Mouse (Mus musculus) myocyte (in vitro differentiated cells): ENCODE results near the gene Myo5c. TPM values are rescaled to one million over a fixed set of nuclear protein-coding genes. Genes with fewer than 3 reads are reported as not detected.

Source experiments
- H3K27me3 ChIP-seq: one replicate; pipeline ENCODE4 v1.6.1; 2011; ENCODE audit not compliant: control insufficient read depth, insufficient read depth, insufficient read length
- H3K36me3 ChIP-seq: one replicate; pipeline ENCODE4 v1.6.1; 2011; ENCODE audit not compliant: control insufficient read depth, insufficient read depth
- H3K4me2 ChIP-seq: one replicate; pipeline ENCODE4 v1.6.1; 2011; ENCODE audit warnings: low read depth, control low read depth
- H3K4me3 ChIP-seq: one replicate; pipeline ENCODE4 v1.5.1; 2011; ENCODE audit warnings: mild to moderate bottlenecking, control low read depth, moderate library complexity
- H3K79me2 ChIP-seq: one replicate; pipeline ENCODE4 v1.6.1; 2011; ENCODE audit not compliant: control insufficient read depth, insufficient read depth
- H3ac ChIP-seq: one replicate; pipeline ENCODE4 v1.6.1; 2011; ENCODE audit not compliant: control insufficient read depth, insufficient read length
- CEBPB ChIP-seq: IDR thresholded peaks from 2 replicates; pipeline ENCODE4 v1.6.1; 2011; ENCODE audit warnings: mild to moderate bottlenecking, moderate library complexity; ENCODE audit not compliant: poor library complexity, insufficient read depth, severe bottlenecking
- E2F4 ChIP-seq: IDR thresholded peaks from one replicate; pipeline ENCODE4 v1.6.1; 2011; ENCODE audit warnings: mild to moderate bottlenecking, control low read depth, moderate library complexity; ENCODE audit not compliant: insufficient read depth
- MAX ChIP-seq: IDR thresholded peaks from one replicate; pipeline ENCODE4 v1.6.1; 2011; ENCODE audit warnings: low read depth, mild to moderate bottlenecking, control low read depth
- MYOD1 ChIP-seq, 3 experiments: IDR thresholded peaks; one replicate each; pipeline ENCODE4 v1.6.1; 2011; ENCODE audit warnings: control low read depth in 2 of 3, low read depth in 2 of 3, mild to moderate bottlenecking in 2 of 3, moderate library complexity in 1 of 3; ENCODE audit not compliant: insufficient read length in 2 of 3, control insufficient read depth in 1 of 3
- MYOG ChIP-seq, 3 experiments: IDR thresholded peaks; one replicate each; pipeline ENCODE4 v1.6.1; 2011; ENCODE audit warnings: control low read depth in 2 of 3, low read depth in 2 of 3, mild to moderate bottlenecking in 2 of 3; ENCODE audit not compliant: insufficient read length in 2 of 3, control insufficient read depth in 1 of 3, insufficient read depth in 1 of 3
- POLR2A ChIP-seq: IDR thresholded peaks from one replicate; pipeline ENCODE4 v1.6.1; 2011; ENCODE audit warnings: low read depth, mild to moderate bottlenecking, control low read depth, moderate library complexity; ENCODE audit not compliant: insufficient read length
- POLR2AphosphoS2 ChIP-seq: IDR thresholded peaks from one replicate; pipeline ENCODE4 v1.6.1; 2011; ENCODE audit warnings: low read depth, control low read depth; ENCODE audit not compliant: insufficient read length
- REST ChIP-seq: IDR thresholded peaks from one replicate; pipeline ENCODE4 v1.6.1; 2011; ENCODE audit warnings: mild to moderate bottlenecking, control low read depth, moderate library complexity; ENCODE audit not compliant: insufficient read depth, insufficient read length
- SRF ChIP-seq: IDR thresholded peaks from one replicate; pipeline ENCODE4 v1.6.1; 2011; ENCODE audit warnings: low read depth; ENCODE audit not compliant: control insufficient read depth, insufficient read length
- TCF12 ChIP-seq: IDR thresholded peaks from one replicate; pipeline ENCODE4 v1.6.1; 2011; ENCODE audit warnings: mild to moderate bottlenecking, control low read depth; ENCODE audit not compliant: poor library complexity, insufficient read depth, severe bottlenecking
- TCF3 ChIP-seq: IDR thresholded peaks from one replicate; pipeline ENCODE4 v1.6.1; 2011; ENCODE audit warnings: low read depth, control low read depth; ENCODE audit not compliant: insufficient read length
- USF1 ChIP-seq: IDR thresholded peaks from one replicate; pipeline ENCODE4 v1.6.1; 2011; ENCODE audit warnings: low read depth, mild to moderate bottlenecking, control low read depth, moderate library complexity
- polyA plus RNA-seq: library from polyadenylated mRNA; unstranded; fragments of >200 nt; fragmentation: generic; extraction: Trizol; gene quantifications from one replicate; pipeline ENCODE4 v1.2.1, GENCODE M21; 2012; ENCODE audit warnings: missing spikeins

The Myo5c gene
- polyA plus RNA-seq, 1 experiment = 0.07 TPM

- Histone ChIP-seq H3K4me2 (no peak overlapping the region), H3K79me2 (no peaks in the 10 kb centered on the region), H3K4me3 (no peak overlapping the region), H3ac (no peak overlapping the region), H3K27me3 (no peaks in the 10 kb centered on the region), H3K36me3 (no peaks in the 10 kb centered on the region)
- no peak for TF ChIP-seq POLR2AphosphoS2
- TF ChIP-seq E2F4 = no peak
- TF ChIP-seq REST = no peak
- TF ChIP-seq MYOG (IDR thresholded peaks at IDR 0.05; ENCODE audit: control insufficient read depth in 1 of 3, insufficient read depth in 1 of 3, insufficient read length in 2 of 3, low read depth in 2 of 3) = no peak
- no peak for TF ChIP-seq USF1
- no peak for TF ChIP-seq TCF12
Observed at GRCm38 (mm10) chr9:75273646-75274045, 41.8 kb downstream of the Myo5c start.

GRCm38 (mm10) chr9:75274486-75274885 lies 42.7 kb downstream of the Myo5c start:
- TF ChIP-seq MYOD1 (IDR thresholded peaks at IDR 0.05; ENCODE audit: control insufficient read depth in 1 of 3, insufficient read length in 2 of 3, low read depth in 2 of 3) = no peak
- no peak for TF ChIP-seq TCF3
- TF ChIP-seq SRF = no peak
- no peak for TF ChIP-seq MYOG (IDR thresholded peaks at IDR 0.05; ENCODE audit: control insufficient read depth in 1 of 3, insufficient read depth in 1 of 3, insufficient read length in 2 of 3, low read depth in 2 of 3)
- no peak for TF ChIP-seq POLR2A
- no peak for TF ChIP-seq E2F4
- no peak for TF ChIP-seq POLR2AphosphoS2
- no peak for TF ChIP-seq CEBPB
- no peak for TF ChIP-seq TCF12
- no peak for TF ChIP-seq REST
- TF ChIP-seq MAX = no peak
- no peak for TF ChIP-seq USF1
- no peaks in the 10 kb centered on the region for H3K36me3 ChIP-seq
- no peak overlapping the region for H3ac ChIP-seq
- no peak overlapping the region for H3K4me3 ChIP-seq
- no peaks in the 10 kb centered on the region for H3K79me2 ChIP-seq
- no peak overlapping the region for H3K4me2 ChIP-seq
- H3K27me3 ChIP-seq = peaks cover 3% of the 10 kb centered on the region

- Histone ChIP-seq H3K4me3 (no peak overlapping the region), H3K4me2 (no peak overlapping the region), H3K36me3 (no peaks in the 10 kb centered on the region), H3ac (no peak overlapping the region), H3K79me2 (no peaks in the 10 kb centered on the region), H3K27me3 (peaks cover 6% of the 10 kb centered on the region)
- TF ChIP-seq TCF12 (no peak), REST (no peak)
Observed at GRCm38 (mm10) chr9:75275051-75275450, 43.2 kb downstream of the Myo5c start.

GRCm38 (mm10) chr9:75280814-75281213 lies 49.0 kb downstream of the Myo5c start:
- Histone ChIP-seq H3K79me2 (no peaks in the 10 kb centered on the region), H3ac (no peak overlapping the region), H3K27me3 (peaks cover 17% of the 10 kb centered on the region), H3K4me3 (no peak overlapping the region), H3K4me2 (no peak overlapping the region), H3K36me3 (no peaks in the 10 kb centered on the region)
- TF ChIP-seq SRF (no peak), MYOG (IDR thresholded peaks at IDR 0.05; ENCODE audit: control insufficient read depth in 1 of 3, insufficient read depth in 1 of 3, insufficient read length in 2 of 3, low read depth in 2 of 3) (no peak), MYOD1 (IDR thresholded peaks at IDR 0.05; ENCODE audit: control insufficient read depth in 1 of 3, insufficient read length in 2 of 3, low read depth in 2 of 3) (no peak), MAX (no peak), TCF12 (no peak)

- TF ChIP-seq SRF (no peak), E2F4 (no peak), TCF12 (no peak), MYOG (IDR thresholded peaks at IDR 0.05; ENCODE audit: control insufficient read depth in 1 of 3, insufficient read depth in 1 of 3, insufficient read length in 2 of 3, low read depth in 2 of 3) (no peak), POLR2A (no peak), USF1 (no peak), TCF3 (no peak)
- Histone ChIP-seq H3ac (no peak overlapping the region), H3K4me2 (no peak overlapping the region), H3K4me3 (no peak overlapping the region), H3K79me2 (no peaks in the 10 kb centered on the region), H3K36me3 (no peaks in the 10 kb centered on the region), H3K27me3 (peaks cover 17% of the 10 kb centered on the region)
Observed at GRCm38 (mm10) chr9:75282179-75282578, 50.4 kb downstream of the Myo5c start.

GRCm38 (mm10) chr9:75282830-75283229 lies 51.0 kb downstream of the Myo5c start:
- no peak overlapping the region for H3K4me2 ChIP-seq
- no peaks in the 10 kb centered on the region for H3K36me3 ChIP-seq
- H3K4me3 ChIP-seq = no peak overlapping the region
- H3K79me2 ChIP-seq = no peaks in the 10 kb centered on the region
- peaks cover 17% of the 10 kb centered on the region for H3K27me3 ChIP-seq
- no peak overlapping the region for H3ac ChIP-seq
- TF ChIP-seq MYOD1 (IDR thresholded peaks at IDR 0.05; ENCODE audit: control insufficient read depth in 1 of 3, insufficient read length in 2 of 3, low read depth in 2 of 3) (no peak), CEBPB (peak; percentile 91)
